ENCODE assay signal across 8 mouse cellular contexts in the genomic region with DNA sequence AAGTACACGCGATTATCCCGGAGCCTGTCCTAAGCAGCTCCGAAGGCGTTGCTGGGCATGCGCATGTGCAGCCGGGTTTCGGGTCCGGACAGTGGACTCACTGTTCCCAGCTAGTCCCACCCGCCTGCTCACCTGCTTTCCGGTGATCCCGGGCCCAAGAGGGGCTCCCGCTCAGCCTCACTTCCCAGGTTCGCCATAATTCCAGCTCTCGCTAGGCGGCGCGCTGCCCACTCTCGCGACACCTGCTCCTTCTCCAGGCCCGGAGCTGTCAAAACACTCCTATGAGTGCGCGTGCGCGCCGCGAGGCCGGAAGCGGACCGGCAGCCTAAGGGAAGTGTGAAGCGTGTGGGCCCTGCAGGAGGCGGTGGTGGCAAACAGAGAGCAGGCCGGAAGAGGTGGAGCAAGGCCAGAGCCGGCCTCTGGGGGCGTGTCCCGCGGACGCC. TPM values are rescaled to one million over a fixed set of nuclear protein-coding genes. Genes with fewer than 3 reads are reported as not detected.
DNase-seq lines count a peak whose midpoint lies in the region; ATAC-seq and TF ChIP-seq lines count a peak whose summit lies in the region.
"Not testable (repeated sequence)": the region's sequence is repeated elsewhere in the genome, so short reads cannot be mapped to it uniquely, and the experiment has no call there.

No protein-coding gene starts in this region.

- TF ChIP-seq CTCF in layer of hippocampus, adult 2 months (conservative IDR thresholded peaks at IDR 0.05): peak; percentile 70
- TF ChIP-seq CTCF in lung, embryonic 14.5 days (IDR thresholded peaks at IDR 0.05; ENCODE audit: low read depth): peak; percentile 77
- TF ChIP-seq CTCF in olfactory bulb, adult 2 months (IDR thresholded peaks at IDR 0.05; ENCODE audit: insufficient read depth, low read depth, low read length): peak; percentile 54
- peak; percentile 65; the same call in 1 of the 2 replicates for TF ChIP-seq CTCF in thymus, adult 2 months (IDR thresholded peaks at IDR 0.05; ENCODE audit: borderline replicate concordance, control insufficient read depth, extremely low read depth, insufficient read depth, low read length, poor library complexity)

- TF ChIP-seq POLR2A in olfactory bulb, adult 2 months (IDR thresholded peaks at IDR 0.05; ENCODE audit: insufficient read depth, low read depth, low read length): not testable (repeated sequence)
- 0 out of 2 replicates have a peak, but pooled peaks have one; percentile 36 for TF ChIP-seq POLR2A in thymus, adult 2 months (IDR thresholded peaks at IDR 0.05; ENCODE audit: control insufficient read depth, extremely low read depth, insufficient read depth, low read length, poor library complexity)

- H3K4me1 ChIP-seq in ES-E14 (ENCODE audit: control insufficient read depth in 2 of 2, insufficient read depth in 2 of 2, low read length in 2 of 2, poor library complexity in 1 of 2); forebrain, embryonic 16.5 days (replicated peaks; ENCODE audit: control insufficient read depth, insufficient read depth, low read length); lung, embryonic 14.5 days (ENCODE audit: insufficient read depth); olfactory bulb, adult 2 months (ENCODE audit: control insufficient read depth, insufficient read depth, low read length); thymus, adult 2 months (replicated peaks; ENCODE audit: control insufficient read depth, insufficient read depth, low read length): not testable (repeated sequence)

- peak; percentile 100 for ATAC-seq in forebrain, embryonic 16.5 days
- peak; percentile 100 for ATAC-seq in lung, embryonic 14.5 days (ENCODE audit: insufficient read depth)

- peak overlapping the region; percentile 66 to 72 for H3K4me3 ChIP-seq in ES-E14 (ENCODE audit: insufficient read depth in 1 of 2, low read depth in 1 of 2, low read length in 2 of 2, poor library complexity in 1 of 2, severe bottlenecking in 1 of 2)
- H3K4me3 ChIP-seq in forebrain, embryonic 16.5 days (replicated peaks; ENCODE audit: low read length): peak overlapping the region; percentile 56
- H3K4me3 ChIP-seq in layer of hippocampus, adult 2 months: peak overlapping the region; percentile 67
- H3K4me3 ChIP-seq in lung, embryonic 14.5 days (ENCODE audit: low read depth, low read length): peak overlapping the region; percentile 47
- H3K4me3 ChIP-seq in olfactory bulb, adult 2 months (ENCODE audit: insufficient read depth, low read depth, low read length): peak overlapping the region; percentile 98
- peak overlapping the region; percentile 92 for H3K4me3 ChIP-seq in thymus, adult 2 months (ENCODE audit: control insufficient read depth, insufficient read depth, low read length)

- peak overlapping the region; percentile 52 for H3K27ac ChIP-seq in ES-E14 (ENCODE audit: insufficient read depth, low read depth, low read length, poor library complexity, severe bottlenecking)
- peak overlapping the region; percentile 53 for H3K27ac ChIP-seq in forebrain, embryonic 16.5 days (ENCODE audit: low read length)
- peak overlapping the region; percentile 84 for H3K27ac ChIP-seq in layer of hippocampus, adult 2 months
- H3K27ac ChIP-seq in lung, embryonic 14.5 days (ENCODE audit: low read depth); thymus, adult 2 months (ENCODE audit: control insufficient read depth, insufficient read depth, low read length): not testable (repeated sequence)
- peak overlapping the region; percentile 88 for H3K27ac ChIP-seq in olfactory bulb, adult 2 months (ENCODE audit: insufficient read depth, low read depth, low read length)

- in situ Hi-C loops in ES-E14 (cut with MboI; ENCODE audit: low sequenced_read_pairs in 2 of 2, unreplicated experiment in 2 of 2): not testable (repeated sequence)

- peak overlapping the region; percentile 61 for H3K4me2 ChIP-seq in forebrain, embryonic 16.5 days (ENCODE audit: low read length)
- peak overlapping the region; percentile 59 for H3K4me2 ChIP-seq in lung, embryonic 14.5 days

- H3K9me3 ChIP-seq in ES-E14 (ENCODE audit: control insufficient read depth, insufficient read depth, low read depth, low read length); forebrain, embryonic 16.5 days (ENCODE audit: control insufficient read depth, low read length); lung, embryonic 14.5 days (ENCODE audit: low read depth, low read length): not testable (repeated sequence)

- intact Hi-C loops in heart, postnatal 36 days (cut with DNase I): loop anchor here (2.0 to 5.0 kb wide), 2 partner anchors 55 to 188 kb away; partner anchors contain the start of genes Larp1b and Pgrmc2

- not testable (repeated sequence) for H3K27me3 ChIP-seq in forebrain, embryonic 16.5 days (replicated peaks; ENCODE audit: control insufficient read depth, insufficient read depth, low read length); lung, embryonic 14.5 days (ENCODE audit: insufficient read depth, low read length); thymus, adult 2 months (ENCODE audit: control insufficient read depth, insufficient read depth, low read length)

- WGBS in forebrain, embryonic 16.5 days: 0% methylated on average over 38 of the region's 38 CpGs
- under 1% methylated on average over 38 of the region's 38 CpGs for WGBS in lung, embryonic 14.5 days
- WGBS in olfactory bulb, adult 2 months: under 1% methylated on average over 38 of the region's 38 CpGs
- WGBS in thymus, adult 2 months: under 1% methylated on average over 38 of the region's 38 CpGs

- H3K36me3 ChIP-seq in ES-E14 (ENCODE audit: control insufficient read depth, insufficient read depth, low read length, poor library complexity, severe bottlenecking); forebrain, embryonic 16.5 days (ENCODE audit: control insufficient read depth, insufficient read depth); lung, embryonic 14.5 days (ENCODE audit: insufficient read depth); thymus, adult 2 months (ENCODE audit: control insufficient read depth, insufficient read depth, low read length): not testable (repeated sequence)

- peak; percentile 91 for DNase-seq in ES-E14 (ENCODE audit: low read depth, low spot score)
- DNase-seq in cerebellum, adult 11-12 months: peak; percentile 100
- DNase-seq in heart, postnatal 36 days: peak; percentile 95
- DNase-seq in layer of hippocampus, adult 2 months (ENCODE audit: low spot score in 2 of 2): peak; percentile 97 to 98
- DNase-seq in lung, embryonic 14.5 days: peak; percentile 96
- DNase-seq in thymus, adult 2 months: peak; percentile 98

- H3K9ac ChIP-seq in ES-E14 (ENCODE audit: insufficient read depth, low read depth, low read length, poor library complexity, severe bottlenecking): peak overlapping the region; percentile 82
- peak overlapping the region; percentile 70 for H3K9ac ChIP-seq in forebrain, embryonic 16.5 days (replicated peaks; ENCODE audit: low read depth, low read length)
- H3K9ac ChIP-seq in lung, embryonic 14.5 days: peak overlapping the region; percentile 48

TF ChIP-seq in ES-E14, 5 proteins besides CTCF, POLR2A, EP300 and RAD21:
- TF ChIP-seq CHD2 (IDR thresholded peaks at IDR 0.05; ENCODE audit: low read depth, low read length): peak; percentile 96

RNA-seq across cellular contexts. Expression of gene 1700034I23Rik, which starts 8.5 kb away (rescaled TPM):
- total RNA-seq in ES-E14 (2012; rRNA removed): 0.11 TPM in 1 of 2 replicates, not detected in the other
- 0.29 and 0.37 TPM in 2 replicates for polyA plus RNA-seq in forebrain, embryonic 16.5 days (2015; fragmentation: Nextera tagmentation; extraction: Ambion mirVana)
- total RNA-seq in heart, postnatal 36 days (2021): not detected
- total RNA-seq in layer of hippocampus, adult 2 months (2021): under 1 TPM in 1 of 2 experiments, not detected in 1; 0.25 TPM
- 0.18 and 0.27 TPM in 2 replicates for polyA plus RNA-seq in lung, embryonic 14.5 days (2014; fragmentation: Nextera tagmentation; extraction: Ambion mirVana)
- polyA plus RNA-seq in olfactory bulb, adult 2 months (2012; ENCODE audit: insufficient read depth, insufficient read length, low replicate concordance, missing spikeins): not detected in 2 replicates
- polyA plus RNA-seq in thymus, adult 2 months (2012; rRNA removed): 0.04 TPM in 1 of 2 replicates, not detected in the other

RNA-seq across cellular contexts. Expression of gene Abhd18, which starts 47.1 kb away (rescaled TPM):
- 1.7 and 3.1 TPM in 2 replicates for total RNA-seq in ES-E14 (2012; rRNA removed)
- polyA plus RNA-seq in forebrain, embryonic 16.5 days (2015; fragmentation: Nextera tagmentation; extraction: Ambion mirVana): 11.4 and 14.7 TPM in 2 replicates
- 10 to 100 TPM; 93.5 to 99.1 TPM for total RNA-seq in heart, postnatal 36 days (2021)
- 10 to 100 TPM; 12.2 to 14.5 TPM for total RNA-seq in layer of hippocampus, adult 2 months (2021)
- polyA plus RNA-seq in lung, embryonic 14.5 days (2014; fragmentation: Nextera tagmentation; extraction: Ambion mirVana): 5.8 and 6.3 TPM in 2 replicates
- polyA plus RNA-seq in olfactory bulb, adult 2 months (2012; ENCODE audit: insufficient read depth, insufficient read length, low replicate concordance, missing spikeins): not detected in 2 replicates
- 4.8 and 6.4 TPM in 2 replicates for polyA plus RNA-seq in thymus, adult 2 months (2012; rRNA removed)

RNA-seq across cellular contexts. Expression of gene Mfsd8, which starts 47.2 kb away (rescaled TPM):
- 7.7 and 8.8 TPM in 2 replicates for total RNA-seq in ES-E14 (2012; rRNA removed)
- 26.2 and 30.0 TPM in 2 replicates for polyA plus RNA-seq in forebrain, embryonic 16.5 days (2015; fragmentation: Nextera tagmentation; extraction: Ambion mirVana)
- 10 to 100 TPM; 18.4 to 19.5 TPM for total RNA-seq in heart, postnatal 36 days (2021)
- 10 to 100 TPM; 19.5 to 24.0 TPM for total RNA-seq in layer of hippocampus, adult 2 months (2021)
- 7.1 and 8.6 TPM in 2 replicates for polyA plus RNA-seq in lung, embryonic 14.5 days (2014; fragmentation: Nextera tagmentation; extraction: Ambion mirVana)
- not detected in 2 replicates for polyA plus RNA-seq in olfactory bulb, adult 2 months (2012; ENCODE audit: insufficient read depth, insufficient read length, low replicate concordance, missing spikeins)
- polyA plus RNA-seq in thymus, adult 2 months (2012; rRNA removed): 7.5 and 8.3 TPM in 2 replicates

RNA-seq across cellular contexts. Expression of gene Larp1b, which starts 55.8 kb away (rescaled TPM):
- total RNA-seq in ES-E14 (2012; rRNA removed): 9.4 and 9.7 TPM in 2 replicates
- polyA plus RNA-seq in forebrain, embryonic 16.5 days (2015; fragmentation: Nextera tagmentation; extraction: Ambion mirVana): 2.1 and 3.3 TPM in 2 replicates
- total RNA-seq in heart, postnatal 36 days (2021): 10 to 100 TPM; 67.6 to 68.4 TPM
- total RNA-seq in layer of hippocampus, adult 2 months (2021): 10 to 100 TPM; 14.1 to 16.4 TPM
- polyA plus RNA-seq in lung, embryonic 14.5 days (2014; fragmentation: Nextera tagmentation; extraction: Ambion mirVana): 2.5 and 2.9 TPM in 2 replicates
- polyA plus RNA-seq in olfactory bulb, adult 2 months (2012; ENCODE audit: insufficient read depth, insufficient read length, low replicate concordance, missing spikeins): not detected in 2 replicates
- polyA plus RNA-seq in thymus, adult 2 months (2012; rRNA removed): 4.8 and 5.0 TPM in 2 replicates

Comparison
In these comparisons a context has a peak if more than half of its experiments do, and no peak if none do; other contexts are left out.
1. H3K4me3 ChIP-seq: peak in every context shown above with its lines; median percentile 98 in olfactory bulb, adult 2 months; 92 in thymus, adult 2 months; 69 in ES-E14; 67 in layer of hippocampus, adult 2 months; 56 in forebrain, embryonic 16.5 days; 47 in lung, embryonic 14.5 days.